ENCODE assay signal across 8 mouse cellular contexts in genomic region chr3:55284215-55284614, GRCm38 (mm10). TPM values are rescaled to one million over a fixed set of nuclear protein-coding genes. Genes with fewer than 3 reads are reported as not detected.
DNase-seq lines count a peak whose midpoint lies in the region; ATAC-seq and TF ChIP-seq lines count a peak whose summit lies in the region.
"Had no signal": no experiment of that assay in that cellular context is flagged by ENCODE, and none has a peak within 500 bp of the region (broad histone marks: within the 10 kb centered on the region; RNA-seq: fewer than 3 reads in every experiment).

No protein-coding gene starts in this region.

- TF ChIP-seq POLR2A in limb, embryonic 14.5 days (IDR thresholded peaks at IDR 0.05; ENCODE audit: borderline replicate concordance, extremely low read depth, insufficient read depth, insufficient read length), result no peak

- peaks cover 14% of the 10 kb centered on the region; the same call in 1 of the 2 replicates for H3K4me1 ChIP-seq in limb, embryonic 14.5 days (ENCODE audit: control insufficient read depth, insufficient read depth, low read length)
- H3K4me1 ChIP-seq in intestine, embryonic 15.5 days (replicated peaks), result no peaks in the 10 kb centered on the region
- H3K4me1 ChIP-seq: lung, embryonic 15.5 days had no signal

- H3K9ac ChIP-seq in limb, embryonic 14.5 days (ENCODE audit: low read depth, low read length, severe bottlenecking), result no peak overlapping the region
- H3K9ac ChIP-seq in intestine, embryonic 15.5 days, result no peak overlapping the region
- H3K9ac ChIP-seq: lung, embryonic 15.5 days had no signal

- no peaks in the 10 kb centered on the region for H3K9me3 ChIP-seq in limb, embryonic 14.5 days (ENCODE audit: control insufficient read depth, low read length)
- no peaks in the 10 kb centered on the region for H3K9me3 ChIP-seq in intestine, embryonic 15.5 days
- H3K9me3 ChIP-seq: lung, embryonic 15.5 days had no signal

- H3K27ac ChIP-seq in limb, embryonic 14.5 days (replicated peaks; ENCODE audit: low read depth, low read length), result peak overlapping the region; percentile 65
- H3K27ac ChIP-seq in intestine, embryonic 15.5 days, result no peak overlapping the region
- H3K27ac ChIP-seq: lung, embryonic 15.5 days had no signal

- peak; percentile 84 for ATAC-seq in limb, embryonic 14.5 days (ENCODE audit: low FRiP score, low read depth)
- no peak for ATAC-seq in intestine, embryonic 15.5 days
- no peak for ATAC-seq in inflammation-experienced regulatory T-cells, adult 6 months

- no peaks in the 10 kb centered on the region for H3K36me3 ChIP-seq in limb, embryonic 14.5 days (ENCODE audit: control insufficient read depth, insufficient read depth, low read length)
- no peaks in the 10 kb centered on the region for H3K36me3 ChIP-seq in intestine, embryonic 15.5 days
- H3K36me3 ChIP-seq: lung, embryonic 15.5 days had no signal

- H3K4me3 ChIP-seq in limb, embryonic 14.5 days (replicated peaks; ENCODE audit: low read length), result no peak overlapping the region
- H3K4me3 ChIP-seq in intestine, embryonic 15.5 days (replicated peaks), result no peak overlapping the region
- H3K4me3 ChIP-seq: lung, embryonic 15.5 days had no signal

- no peaks in the 10 kb centered on the region for H3K27me3 ChIP-seq in limb, embryonic 14.5 days (ENCODE audit: control insufficient read depth, insufficient read depth, low read length)
- H3K27me3 ChIP-seq in intestine, embryonic 15.5 days (replicated peaks), result no peaks in the 10 kb centered on the region
- H3K27me3 ChIP-seq: lung, embryonic 15.5 days had no signal

- H3K4me2 ChIP-seq in limb, embryonic 14.5 days (replicated peaks; ENCODE audit: low read depth, low read length, severe bottlenecking), result no peak overlapping the region
- no peak overlapping the region for H3K4me2 ChIP-seq in intestine, embryonic 15.5 days (replicated peaks)
- H3K4me2 ChIP-seq: lung, embryonic 15.5 days had no signal

- DNase-seq in 3T3-L1 (ENCODE audit: low read depth, low spot score) (peak; percentile 26), MN1 (ENCODE audit: low spot score) (peak; percentile 81)
- peak; percentile 29 to 52 for DNase-seq in frontal cortex, postnatal 10 days (ENCODE audit: low spot score in 2 of 2)
- peak; percentile 85 for DNase-seq in limb, embryonic 14.5 days (ENCODE audit: low spot score)
- DNase-seq in gastrocnemius, adult 18-20 months (ENCODE audit: low spot score), result no peak

- 27% methylated on average over 3 of the region's 3 CpGs for WGBS in limb, embryonic 14.5 days
- WGBS in intestine, embryonic 15.5 days, result 49% methylated on average over 3 of the region's 3 CpGs

RNA-seq across cellular contexts. Expression of gene Dclk1, which starts 42.1 kb away (rescaled TPM):
- 23.3 and 24.0 TPM in 2 replicates for polyA plus RNA-seq in limb, embryonic 14.5 days (2012; rRNA removed)
- polyA plus RNA-seq in limb, embryonic 14.5 days (2014; fragmentation: Nextera tagmentation; extraction: Ambion mirVana), result 66.2 and 75.7 TPM in 2 replicates
- 12.3 and 15.3 TPM in 2 replicates for polyA plus RNA-seq in intestine, embryonic 15.5 days (2015; fragmentation: Nextera tagmentation; extraction: Ambion mirVana)
- polyA plus RNA-seq in inflammation-experienced regulatory T-cells, adult 6 months (2017; shearing (Covaris generic)), result under 1 TPM; 0.15 to 0.70 (median 0.16) TPM
- 1 to 10 TPM; 1.7 to 3.1 TPM for total RNA-seq in gastrocnemius, adult 18-20 months (2021)
